Mouse (Mus musculus) mesoderm, embryonic 11.5 days (tissue): ENCODE data around the gene Ccdc114.
"Not testable (repeated sequence)": the region's sequence is repeated elsewhere in the genome, so short reads cannot be mapped to it uniquely, and the experiment has no call there.

ENCODE experiments used
- DNase-seq: peaks from one replicate; pipeline ENCODE4 v3.0.0-alpha.2; 2012; ENCODE audit warnings: low read depth, low spot score

The Ccdc114 gene

DNA sequence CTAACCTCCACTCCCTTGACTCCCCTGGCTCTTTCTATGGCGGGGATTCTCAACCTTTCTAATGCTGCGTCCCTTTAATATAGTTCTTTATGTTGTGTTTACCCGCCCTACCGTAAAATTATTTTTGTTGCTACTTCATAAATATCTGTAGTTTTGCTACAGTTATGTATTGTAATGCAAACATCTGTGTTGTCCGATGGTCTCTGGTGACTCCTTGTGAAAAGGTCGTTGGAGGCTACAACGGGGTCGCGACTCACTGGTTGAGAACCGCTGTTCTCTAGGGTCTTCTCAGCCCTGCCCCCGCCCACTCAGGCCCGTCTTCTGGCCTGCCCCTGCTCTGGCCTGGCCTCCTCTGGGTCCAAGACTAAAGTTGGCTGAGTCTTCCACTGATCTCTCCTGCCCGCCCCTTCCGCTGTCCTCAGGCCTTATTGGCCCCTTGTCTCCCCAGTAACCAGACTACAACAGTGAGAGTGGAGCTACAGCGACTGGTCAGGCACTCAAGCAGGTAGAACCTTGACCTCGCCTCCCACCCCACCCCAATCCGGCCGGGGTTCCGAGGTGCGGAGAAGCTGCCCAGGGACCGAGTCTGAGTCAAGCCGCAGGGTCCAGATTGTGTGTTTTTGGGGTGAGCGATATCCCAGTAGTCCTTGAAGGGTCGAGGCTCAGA lies at the start of gene Ccdc114:
Ccdc114 (plus strand) TSS at position 311 of the 667 bp plus-strand sequence.
- peak; percentile 54 for DNase-seq

DNA sequence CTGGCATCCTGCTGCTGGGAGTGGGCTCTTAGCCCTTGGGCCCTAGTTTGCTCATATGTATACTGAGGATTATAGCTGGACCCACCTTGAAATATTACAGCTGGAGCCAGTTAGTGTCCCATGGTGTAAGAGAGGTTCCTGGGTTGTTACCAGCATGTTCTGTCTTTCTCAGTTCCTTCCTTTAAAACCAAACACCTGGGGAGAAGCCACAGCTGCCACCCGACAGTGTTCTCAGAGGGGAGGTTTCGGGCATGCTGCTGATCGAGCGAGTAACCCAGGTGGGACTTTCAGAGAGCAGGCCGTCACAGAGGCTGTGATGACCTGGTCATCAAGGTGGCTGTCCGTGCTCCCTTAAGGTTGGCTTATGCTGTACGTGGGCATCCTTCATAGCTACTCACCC lies 47.0 kb upstream of the Ccdc114 start:
- no peak for DNase-seq

DNA sequence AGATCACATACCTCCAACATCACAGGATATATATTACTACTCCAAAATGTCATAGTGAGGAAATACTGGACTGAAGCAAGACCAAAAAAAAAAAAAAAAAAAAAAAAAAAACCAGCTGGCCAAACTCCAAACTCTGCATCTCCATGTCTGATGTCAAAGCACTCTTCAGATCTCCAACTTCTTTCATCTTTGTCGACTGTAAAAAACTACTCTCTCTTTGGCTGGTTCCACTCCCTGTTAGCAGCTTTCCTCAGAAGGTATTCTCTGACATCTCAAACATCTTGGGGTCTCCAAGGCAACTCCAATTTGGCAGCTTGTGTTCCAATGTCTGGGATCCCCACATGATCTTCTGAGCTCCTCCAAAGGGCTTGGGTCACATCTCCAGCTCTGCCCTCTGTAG lies 45.6 kb upstream of the Ccdc114 start, which contains the start of gene Grin2d:
Grin2d (minus strand) TSS at position 101 of the 400 bp plus-strand sequence.
- DNase-seq, result not testable (repeated sequence)

DNA sequence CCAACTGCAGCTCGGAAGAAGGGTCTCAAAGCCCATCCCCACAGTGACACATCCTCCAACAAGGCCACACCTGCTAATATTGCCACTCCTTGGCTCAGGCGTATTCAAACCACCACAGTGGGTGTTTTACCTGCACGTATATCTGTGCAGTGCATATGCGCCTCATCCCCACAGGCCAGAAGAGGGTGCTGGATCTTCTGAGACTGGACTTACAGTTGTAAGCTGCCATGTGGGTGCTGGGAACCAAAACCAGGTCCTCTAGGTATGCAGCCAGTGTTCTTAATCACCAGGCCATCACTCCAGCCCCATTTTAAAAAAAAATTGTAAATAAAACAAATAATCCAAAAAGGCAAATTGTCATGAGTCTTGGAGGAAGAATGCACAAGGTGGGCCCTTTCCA lies 43.3 kb upstream of the Ccdc114 start:
- DNase-seq, result no peak

DNA sequence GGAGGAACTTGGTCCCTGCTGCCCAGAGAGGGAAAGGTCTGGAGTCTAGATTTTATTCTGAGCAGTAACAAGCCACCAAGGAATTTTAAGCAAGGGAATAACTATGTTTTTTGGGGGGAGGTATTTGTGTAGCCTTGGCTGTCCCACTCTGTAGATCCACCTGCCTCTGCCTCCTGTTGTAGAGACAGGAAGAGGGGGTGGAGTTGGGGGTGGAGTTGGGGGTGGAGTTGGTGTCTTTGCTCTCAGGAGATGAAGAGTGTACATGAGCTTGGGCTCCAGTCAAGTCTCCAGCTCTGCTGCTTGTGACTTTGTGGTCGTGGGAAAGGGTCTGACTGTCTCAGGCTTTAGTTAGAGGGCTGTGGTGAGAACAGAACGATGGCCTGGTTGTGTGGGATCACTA lies 42.9 kb upstream of the Ccdc114 start:
- no peak for DNase-seq

DNA sequence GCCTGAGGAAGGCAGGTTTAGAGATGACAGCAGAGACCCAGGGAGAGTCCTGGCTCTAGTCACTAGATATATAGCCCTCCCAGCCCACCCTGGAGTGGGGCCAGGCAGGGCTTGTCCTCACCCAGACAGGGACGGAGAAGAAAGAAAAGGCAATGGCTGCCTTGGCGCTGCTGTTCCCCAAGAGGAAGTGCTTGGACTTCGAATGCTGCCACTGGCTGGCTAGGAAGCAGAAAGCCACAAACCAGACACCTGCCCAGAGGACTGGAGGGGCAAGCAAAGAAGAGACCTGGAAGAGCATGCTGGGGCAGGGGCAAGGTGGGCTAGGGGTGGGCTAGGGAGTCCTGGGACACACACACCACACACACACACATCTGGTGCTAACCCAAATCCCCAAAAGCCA lies 36.6 kb upstream of the Ccdc114 start:
- no peak for DNase-seq

DNA sequence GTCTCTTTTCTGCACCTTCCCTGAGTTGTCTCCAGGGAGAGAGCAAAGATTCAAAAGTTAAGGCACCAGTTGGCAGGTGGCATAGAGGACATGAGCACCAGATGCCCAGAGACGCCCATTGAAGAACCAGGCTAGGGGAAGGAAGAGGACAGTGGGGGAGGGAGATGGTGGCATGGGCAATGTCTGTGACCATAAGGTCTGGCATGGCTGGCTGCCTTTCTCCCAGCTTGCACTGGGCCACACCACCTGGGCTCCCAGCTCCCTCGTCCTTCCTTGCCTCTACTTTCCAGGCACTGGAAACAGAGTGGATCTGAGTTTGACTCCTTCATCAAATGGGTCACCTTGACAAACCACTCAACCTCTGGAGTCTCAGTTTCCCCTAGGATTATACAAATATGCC lies 31.2 kb upstream of the Ccdc114 start:
- DNase-seq, result no peak

DNA sequence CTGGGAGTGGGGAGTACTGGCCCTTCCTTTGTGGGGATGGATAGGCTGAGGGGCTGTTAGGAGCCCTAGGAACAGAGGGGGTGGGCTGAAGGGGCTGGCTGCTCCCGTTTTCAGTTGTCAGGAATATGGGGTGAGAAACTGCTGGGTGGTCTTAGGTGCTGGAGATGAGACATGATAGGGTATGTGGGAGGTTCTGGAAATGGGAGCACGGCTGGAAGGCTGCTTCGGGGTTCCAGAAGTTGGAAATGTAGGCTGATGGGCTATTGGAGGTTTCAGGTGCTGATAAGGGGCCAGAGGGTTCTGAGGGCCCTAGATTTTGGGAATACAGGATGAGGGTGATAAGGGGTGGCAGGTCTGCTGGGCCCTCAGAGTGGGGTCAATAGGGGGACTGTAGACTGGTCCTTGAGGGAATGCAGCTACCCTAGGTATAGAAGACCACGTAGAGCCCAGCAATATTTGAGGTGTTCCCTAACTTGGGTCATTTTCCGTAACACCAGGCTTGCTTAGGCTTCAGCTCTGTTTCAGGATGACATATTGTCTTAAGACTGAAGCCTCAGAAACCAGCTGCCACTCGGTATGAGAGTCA lies 27.8 kb upstream of the Ccdc114 start:
- DNase-seq, result no peak

DNA sequence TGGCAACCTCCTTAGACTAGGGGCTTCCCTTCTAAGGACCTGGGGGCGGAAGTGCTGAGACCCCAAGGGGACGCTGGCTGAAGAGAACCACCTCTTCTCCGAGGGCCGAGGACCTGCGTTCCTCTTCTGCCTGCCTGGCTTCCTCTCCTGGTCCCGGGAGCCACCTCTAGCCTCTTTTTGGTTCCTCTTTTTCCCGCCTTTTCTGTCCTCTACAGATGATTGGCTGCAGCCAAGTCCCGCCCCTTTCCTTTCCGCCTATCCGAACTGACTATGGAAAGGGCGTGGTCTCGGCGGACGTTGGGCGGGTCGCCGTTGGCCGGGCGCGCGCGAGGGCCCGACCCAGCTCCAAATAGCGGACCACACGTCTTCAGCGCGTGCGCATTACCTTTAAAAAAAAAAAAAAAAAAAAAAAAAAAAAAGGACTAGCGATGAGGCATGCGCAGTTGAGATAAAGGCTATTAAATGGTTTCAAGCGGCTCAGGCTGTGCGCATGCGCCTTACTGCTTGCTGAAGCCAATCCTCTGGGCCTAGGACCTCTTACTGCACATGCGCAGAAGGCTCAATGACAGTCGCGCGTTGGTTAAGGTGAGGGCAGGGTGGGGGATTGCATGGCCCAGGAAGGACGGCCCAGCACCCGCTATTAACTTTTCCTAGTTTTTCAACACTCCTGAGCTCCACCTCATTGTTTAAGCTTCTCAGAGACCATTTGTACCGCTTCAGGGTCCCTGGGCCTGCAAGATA lies 27.2 kb upstream of the Ccdc114 start, which contains the start of the genes Syngr4 and Tmem143:
Syngr4 (minus strand) TSS at position 198 of the 741 bp plus-strand sequence.
Tmem143 (plus strand) TSS at position 425 of the 741 bp plus-strand sequence.
- DNase-seq, result peak; percentile 99

DNA sequence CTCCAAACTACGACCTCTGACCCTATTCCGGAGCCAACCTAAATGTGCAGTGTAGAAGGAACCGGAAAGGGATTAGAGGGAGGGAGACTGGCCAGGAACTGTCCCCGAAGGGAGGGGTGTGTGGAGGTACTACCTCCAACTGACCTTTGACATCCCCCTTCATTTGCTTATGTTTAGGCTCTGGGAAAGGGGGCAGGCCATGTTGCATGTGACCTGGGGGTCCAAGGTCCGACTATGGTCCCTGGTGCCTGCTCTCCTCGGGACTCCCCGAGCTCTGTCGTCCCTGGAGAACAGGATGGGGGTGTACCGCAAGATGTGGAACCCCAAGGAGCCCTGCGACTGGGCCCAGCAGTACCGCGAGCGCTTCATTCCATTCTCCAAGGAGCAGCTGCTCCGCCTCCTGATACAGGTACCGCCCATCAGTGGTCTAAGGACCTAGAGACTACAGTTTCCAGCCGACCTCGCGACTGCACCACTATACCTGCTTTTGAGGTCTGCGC lies 26.6 kb upstream of the Ccdc114 start:
- peak; percentile 30 for DNase-seq

DNA sequence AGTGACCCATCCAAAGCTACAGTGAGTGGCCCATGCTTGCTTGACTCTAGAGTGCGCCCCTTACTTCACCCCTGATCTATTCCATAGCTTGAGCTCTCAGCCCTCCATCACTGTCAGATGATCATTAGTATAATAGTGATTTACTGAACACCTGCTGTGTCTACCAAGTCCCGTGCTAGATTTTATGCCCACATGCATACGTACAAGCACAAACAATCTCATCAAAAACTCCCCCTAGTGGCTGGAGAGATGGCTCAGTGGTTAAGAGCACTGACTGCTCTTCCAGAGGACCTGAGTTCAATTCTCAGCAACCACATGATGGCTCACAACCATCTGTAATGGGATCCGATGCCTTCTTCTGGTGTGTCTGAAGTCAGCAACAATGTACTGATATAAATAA lies 25.7 kb upstream of the Ccdc114 start:
- peak; percentile 37 for DNase-seq

DNA sequence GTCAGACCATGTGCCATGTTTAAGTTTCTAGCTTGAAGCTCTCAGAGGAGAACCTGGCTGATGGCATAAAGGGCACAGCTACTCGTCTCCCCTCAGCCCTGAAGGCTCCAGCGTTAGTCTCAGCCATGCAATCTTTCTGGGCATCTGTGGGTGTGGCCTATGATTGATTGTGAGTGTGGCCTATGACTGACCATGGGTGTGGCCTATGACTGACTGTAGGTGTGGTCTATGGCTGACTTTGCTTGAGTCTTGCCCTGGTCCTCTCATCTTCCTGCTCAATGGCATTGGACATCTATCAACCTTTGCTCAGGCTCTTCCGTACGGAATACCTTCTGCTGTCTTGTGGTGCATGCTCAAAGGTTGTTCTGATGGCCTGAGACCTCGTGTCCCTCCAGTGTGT lies 22.3 kb upstream of the Ccdc114 start:
- DNase-seq, result peak; percentile 41

DNA sequence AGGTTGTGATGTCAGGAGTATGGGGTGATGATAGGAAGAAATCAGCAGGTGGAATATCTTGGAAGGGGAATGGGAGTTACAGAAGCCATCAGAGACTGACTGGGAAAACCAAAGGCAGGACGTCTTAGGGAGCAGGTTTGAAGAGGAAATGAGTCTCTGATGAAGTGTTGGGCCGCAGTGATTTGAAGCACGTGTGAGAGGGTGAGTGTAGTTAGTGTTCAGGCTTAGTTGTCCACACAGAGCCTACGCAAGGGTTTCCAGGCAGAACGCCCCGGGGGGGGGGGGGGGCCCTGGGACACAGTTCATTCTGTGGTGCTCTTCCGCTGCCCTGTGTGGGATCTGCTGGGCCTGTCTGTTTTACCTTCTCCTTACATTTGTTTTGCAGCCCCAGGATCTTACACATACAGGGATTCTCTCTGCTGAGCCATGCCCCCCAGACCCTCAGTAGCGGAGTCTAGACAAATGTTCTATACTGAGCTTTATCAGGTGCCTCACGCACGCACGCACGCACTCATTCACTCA lies 21.3 kb upstream of the Ccdc114 start:
- no peak for DNase-seq

DNA sequence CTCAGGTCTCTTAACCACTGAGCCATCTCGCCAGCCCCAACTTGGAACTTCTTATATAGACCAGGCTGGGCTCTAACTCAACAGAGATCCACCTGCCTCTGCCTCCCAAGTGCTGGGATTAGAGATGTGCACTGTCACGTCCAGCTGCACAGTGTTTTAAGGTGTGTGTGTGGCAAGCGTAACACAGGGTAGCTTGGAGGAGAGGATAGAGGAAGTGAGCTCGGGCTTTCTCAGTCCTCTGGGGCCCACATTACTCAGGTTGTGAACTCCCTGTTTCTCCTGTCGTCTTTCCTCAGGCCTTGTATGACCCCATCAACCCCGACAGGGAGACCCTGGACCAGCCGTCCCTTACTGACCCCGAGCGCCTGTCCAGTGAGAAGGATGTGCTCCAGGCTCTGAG lies 17.2 kb upstream of the Ccdc114 start:
- no peak for DNase-seq

DNA sequence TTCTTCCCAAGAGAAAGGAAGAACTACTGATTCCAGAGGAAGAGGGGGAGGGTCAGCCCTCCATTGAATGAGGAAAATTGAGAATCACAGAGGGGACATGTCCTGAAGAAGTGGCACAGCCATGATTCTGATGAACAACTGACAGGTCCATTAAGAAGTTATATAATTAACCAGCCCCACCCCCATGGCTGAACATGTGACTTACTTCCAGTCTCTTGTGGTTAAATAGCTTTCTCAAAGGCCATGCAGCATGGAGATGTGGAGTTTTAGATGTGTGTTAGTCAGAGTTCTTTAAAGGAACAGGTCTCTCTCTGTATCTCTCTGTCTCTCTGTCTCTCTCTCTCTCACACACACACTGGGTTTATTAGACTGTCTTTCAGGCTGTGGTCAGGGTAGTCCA lies 15.5 kb upstream of the Ccdc114 start:
- no peak for DNase-seq

DNA sequence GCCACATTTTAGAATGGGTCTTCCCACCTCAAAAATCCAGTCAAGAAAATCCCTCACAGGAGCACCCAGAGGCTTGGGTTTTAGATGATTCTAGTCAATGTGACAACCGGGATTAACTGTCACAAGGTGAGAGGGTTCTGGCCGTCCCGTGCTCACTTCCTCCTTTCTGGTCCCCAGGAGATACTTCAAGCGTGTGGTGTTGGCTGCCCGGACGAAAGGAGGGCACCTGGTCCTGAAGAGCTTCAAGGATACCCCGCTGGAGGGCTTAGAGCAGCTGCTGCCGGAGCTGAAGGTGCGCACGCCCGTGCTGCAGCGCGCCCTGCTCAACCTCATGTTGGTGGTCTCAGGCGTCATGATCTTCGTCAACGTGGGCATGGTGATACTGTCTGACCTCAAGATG lies 14.7 kb upstream of the Ccdc114 start:
- DNase-seq, result no peak

DNA sequence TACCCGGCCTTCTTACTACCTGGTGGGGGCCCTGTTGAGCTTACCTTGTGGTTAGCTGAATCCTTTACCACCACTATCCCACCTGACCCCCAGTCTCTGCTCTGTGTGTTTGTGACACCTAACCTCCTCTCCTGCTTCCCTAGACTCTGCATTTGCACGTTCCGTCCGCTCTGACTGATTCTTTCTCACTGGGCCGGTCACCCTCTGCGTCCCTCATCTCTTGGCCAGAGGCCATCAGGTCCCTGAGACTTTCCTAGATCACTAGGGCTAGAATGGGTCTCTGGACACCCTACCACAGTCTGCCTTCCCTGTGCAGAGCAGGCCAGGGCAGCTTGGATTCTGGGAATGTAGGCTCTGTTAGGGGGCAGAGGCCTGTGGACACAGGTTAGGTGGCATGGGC lies 9.8 kb upstream of the Ccdc114 start:
- no peak for DNase-seq

DNA sequence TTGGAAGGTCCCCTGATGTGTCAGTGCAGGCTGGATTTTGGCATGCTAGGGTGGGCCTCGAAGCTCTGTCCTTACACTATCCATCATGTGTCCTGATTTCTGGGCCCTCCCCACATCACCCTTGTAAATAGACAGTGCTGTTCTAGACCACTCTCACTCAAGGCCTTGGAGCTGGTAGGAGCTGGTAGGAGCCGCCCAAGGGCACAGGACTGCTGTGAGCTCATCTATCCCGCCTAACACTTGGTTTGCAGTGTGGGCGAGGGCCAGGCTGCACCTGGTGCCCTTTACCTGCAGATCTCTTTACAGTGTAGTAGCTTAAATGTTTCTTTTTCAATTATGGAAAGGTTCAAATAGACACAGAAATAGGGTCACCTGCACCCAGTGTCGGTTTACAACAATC lies 8.9 kb upstream of the Ccdc114 start:
- DNase-seq, result no peak

DNA sequence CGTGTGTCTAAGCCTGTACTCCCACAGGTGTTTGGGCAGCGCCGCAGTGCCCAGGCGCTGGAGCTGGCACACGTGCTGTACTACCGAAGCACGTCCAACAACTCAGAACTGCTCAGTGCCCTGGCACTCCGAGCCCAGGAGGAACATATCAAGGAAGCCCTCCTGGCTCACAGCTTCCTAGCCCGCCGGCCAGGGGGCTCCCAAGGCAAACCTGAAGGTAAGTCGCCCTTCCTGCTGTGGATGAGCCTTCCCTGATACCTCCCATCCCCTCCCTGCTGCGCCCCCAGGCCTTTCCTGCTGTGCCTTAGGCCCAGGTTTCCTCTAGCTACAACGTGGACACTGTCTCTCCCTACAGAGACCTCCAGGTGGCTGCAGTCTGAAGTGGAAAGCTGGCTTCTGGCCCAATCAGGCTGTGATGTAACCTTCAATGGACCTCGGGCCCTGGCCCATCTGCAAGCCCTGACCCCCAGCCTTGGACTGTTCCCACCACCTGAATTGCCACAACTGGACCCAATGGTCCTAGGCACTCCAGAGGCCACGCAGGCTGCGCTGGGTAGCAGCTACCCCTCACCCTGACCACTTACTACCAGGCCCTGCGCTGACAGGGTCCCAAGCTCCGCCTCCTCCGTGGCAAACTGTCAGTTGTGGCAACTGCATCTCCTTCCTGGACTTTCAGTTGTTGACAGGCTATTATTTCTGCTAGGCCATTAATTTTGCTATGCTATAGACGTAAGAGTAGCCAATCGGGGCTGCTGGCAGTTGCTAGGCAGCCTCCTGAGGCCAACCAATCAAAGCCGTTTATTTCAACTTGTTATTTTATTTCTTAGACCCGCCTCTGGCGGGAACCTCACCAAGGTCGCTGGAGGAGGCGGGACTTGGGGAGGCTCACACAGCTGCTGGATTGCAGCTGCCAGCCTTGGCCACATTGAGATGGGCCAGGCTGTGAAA lies 7.5 kb upstream of the Ccdc114 start:
- peak; percentile 93 for DNase-seq

DNA sequence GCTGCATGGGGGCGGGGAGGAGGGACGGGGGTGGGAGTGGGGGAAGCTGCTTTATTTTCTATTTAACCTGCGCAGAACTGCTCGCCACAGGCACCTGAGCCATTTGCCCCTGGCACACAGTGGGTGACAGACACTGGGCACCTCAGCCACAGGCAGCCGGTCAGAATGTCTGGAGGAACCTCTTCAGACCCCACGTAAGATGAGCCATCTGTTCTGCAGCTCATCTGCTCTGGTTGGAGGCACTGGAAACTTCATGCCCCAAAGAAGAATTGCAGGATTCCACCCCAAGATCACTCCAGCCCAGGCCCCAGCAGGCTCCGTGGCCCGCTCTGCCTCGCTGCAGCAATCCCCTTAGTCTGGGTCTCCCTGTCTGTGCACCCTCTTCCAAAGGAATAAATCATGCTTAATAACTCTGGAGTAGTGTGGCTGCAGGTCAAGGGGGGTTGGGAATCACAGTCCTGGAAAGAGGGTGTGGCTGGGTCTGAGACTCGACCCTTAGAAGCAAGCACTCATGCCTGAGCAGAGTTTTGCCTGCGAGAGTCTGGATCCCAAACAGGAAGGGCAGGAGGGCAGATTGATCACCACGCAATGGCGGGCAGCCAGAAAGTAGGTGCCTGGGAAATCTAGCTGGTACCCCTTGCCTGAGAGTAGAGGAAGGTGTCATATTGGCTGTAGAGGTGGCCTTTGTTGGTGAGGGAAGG lies 6.7 kb upstream of the Ccdc114 start:
- no peak for DNase-seq

DNA sequence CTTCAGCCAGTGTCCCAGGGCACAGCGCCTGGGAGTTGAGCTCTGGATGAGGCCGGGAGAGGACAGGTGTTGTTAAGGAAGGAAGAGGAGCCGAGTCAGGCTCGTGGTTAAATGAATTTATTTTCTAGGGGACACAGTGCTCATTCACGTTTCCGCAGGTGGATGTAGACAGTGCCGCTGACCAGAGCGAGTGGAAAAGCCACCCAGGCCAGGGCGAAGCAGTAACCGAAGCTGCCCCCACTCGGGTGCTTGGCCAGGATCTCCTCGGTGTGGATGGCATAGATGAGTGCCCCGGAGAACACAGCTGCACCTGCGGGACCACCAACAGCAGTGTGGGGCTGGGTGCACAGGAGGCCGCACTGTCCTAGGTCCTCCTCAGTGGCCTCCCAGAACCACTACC lies 5.9 kb upstream of the Ccdc114 start:
- DNase-seq, result no peak
